Mouse (Mus musculus): Measurements from ENCODE around the gene Eprs. TPM values are rescaled to one million over a fixed set of nuclear protein-coding genes. Genes with fewer than 3 reads are reported as not detected.

Eprs gene
- total and polyA plus RNA-seq, 3 experiments, result 208 to 234 (median 223) TPM

GRCm38 (mm10) chr1:185329851-185330250 is 33.0 kb upstream of the Eprs start:
- H3K4me2 ChIP-seq (ENCODE audit: insufficient read depth, low read depth, poor library complexity, severe bottlenecking), result peak overlapping the region; percentile 47
- in situ Hi-C loops (cut with MboI; ENCODE audit: low pct_ligation_motif_present, low pct_unique_long_range_greater_than_20kb, low sequenced_read_pairs) (no loop called here), dilution Hi-C loops (cut with MboI; ENCODE audit: extremely low pct_ligation_motif_present, extremely low pct_unique_long_range_greater_than_20kb, low sequenced_read_pairs) (no loop called here)
- peak overlapping the region; percentile 85 to 89 (median 89) for H3K4me3 ChIP-seq (replicated peaks in 1 of 3; ENCODE audit: low read depth in 2 of 3, low read length in 2 of 3, poor library complexity in 1 of 3)
- H3K79me2 ChIP-seq (replicated peaks; ENCODE audit: control insufficient read depth, extremely low read depth, insufficient read depth, poor library complexity, severe bottlenecking), result peaks cover 18% of the 10 kb centered on the region
- 0 out of 2 replicates have a peak, but pooled peaks have one; percentile 23 for TF ChIP-seq BHLHE40 (IDR thresholded peaks at IDR 0.05; ENCODE audit: low read depth, low read length)
- TF ChIP-seq CHD1 (IDR thresholded peaks at IDR 0.05; ENCODE audit: low read depth, low read length), result peak; percentile 23; the same call in 1 of the 2 replicates
- TF ChIP-seq EP300 (IDR thresholded peaks at IDR 0.05; ENCODE audit: low read length), result no peak
- peak; percentile 33 for DNase-seq (ENCODE audit: extremely low read depth)
- H3K9ac ChIP-seq (ENCODE audit: insufficient read depth, low read depth), result peak overlapping the region; percentile 78
- no peaks in the 10 kb centered on the region for H3K27me3 ChIP-seq (replicated peaks)
- peak overlapping the region; percentile 34; the same call in 1 of the 2 replicates for H3K27ac ChIP-seq (ENCODE audit: insufficient read depth, low read depth)
- H3K9me3 ChIP-seq (replicated peaks; ENCODE audit: low read length), result no peaks in the 10 kb centered on the region
- H3K4me1 ChIP-seq (ENCODE audit: control insufficient read depth in 1 of 2, insufficient read depth in 2 of 2), result peaks cover 0 to 37% of the 10 kb centered on the region in 2 experiments; a peak in 3 of 4 replicates
- peaks cover 19 to 29% of the 10 kb centered on the region in 2 experiments for H3K36me3 ChIP-seq (replicated peaks in 1 of 2; ENCODE audit: control insufficient read depth in 1 of 2, insufficient read depth in 1 of 2, low read length in 1 of 2)

- peaks cover 7 to 18% of the 10 kb centered on the region in 2 experiments for H3K36me3 ChIP-seq (replicated peaks in 1 of 2; ENCODE audit: control insufficient read depth in 1 of 2, insufficient read depth in 1 of 2, low read length in 1 of 2)
- H3K9ac ChIP-seq (ENCODE audit: insufficient read depth, low read depth), result no peak overlapping the region
- TF ChIP-seq ZNF384 (IDR thresholded peaks at IDR 0.05; ENCODE audit: low read depth, low read length), result peak; percentile 13; the same call in 1 of the 2 replicates
- no peak for TF ChIP-seq NRF1 (IDR thresholded peaks at IDR 0.05; ENCODE audit: low read depth, low read length)
- H3K9me3 ChIP-seq (replicated peaks; ENCODE audit: low read length), result no peaks in the 10 kb centered on the region
- H3K4me2 ChIP-seq (ENCODE audit: insufficient read depth, low read depth, poor library complexity, severe bottlenecking), result no peak overlapping the region; the same call in 1 of the 2 replicates
- H3K27ac ChIP-seq (ENCODE audit: insufficient read depth, low read depth), result no peak overlapping the region
- in situ Hi-C loops (cut with MboI; ENCODE audit: low pct_ligation_motif_present, low pct_unique_long_range_greater_than_20kb, low sequenced_read_pairs) (no loop called here), dilution Hi-C loops (cut with MboI; ENCODE audit: extremely low pct_ligation_motif_present, extremely low pct_unique_long_range_greater_than_20kb, low sequenced_read_pairs) (no loop called here)
- H3K4me1 ChIP-seq (ENCODE audit: control insufficient read depth in 1 of 2, insufficient read depth in 2 of 2), result peaks cover 0 to 50% of the 10 kb centered on the region in 2 experiments; a peak in 2 of 4 replicates
- no peak for DNase-seq (ENCODE audit: extremely low read depth)
- peak overlapping the region in 2 of 3 experiments; percentile 49 to 70 for H3K4me3 ChIP-seq (replicated peaks in 1 of 3; ENCODE audit: low read depth in 2 of 3, low read length in 2 of 3, poor library complexity in 1 of 3)
- no peaks in the 10 kb centered on the region for H3K27me3 ChIP-seq (replicated peaks)
- peaks cover 28% of the 10 kb centered on the region for H3K79me2 ChIP-seq (replicated peaks; ENCODE audit: control insufficient read depth, extremely low read depth, insufficient read depth, poor library complexity, severe bottlenecking)
Measured at GRCm38 (mm10) chr1:185331364-185331763, 31.5 kb upstream of the Eprs start.

- H3K4me1 ChIP-seq (ENCODE audit: control insufficient read depth in 1 of 2, insufficient read depth in 2 of 2), result peaks cover 0 to 52% of the 10 kb centered on the region in 2 experiments; a peak in 2 of 4 replicates
- TF ChIP-seq NRF1 (IDR thresholded peaks at IDR 0.05; ENCODE audit: low read depth, low read length), result peak; percentile 98
- TF ChIP-seq RCOR1 (conservative IDR thresholded peaks at IDR 0.05; ENCODE audit: low read depth, low read length), result no peak
- TF ChIP-seq JUND (conservative IDR thresholded peaks at IDR 0.05; ENCODE audit: low read depth, low read length), result no peak
- TF ChIP-seq NELFE (IDR thresholded peaks at IDR 0.05; ENCODE audit: low read depth, low read length), result peak; percentile 87
- no peak for TF ChIP-seq ZNF384 (IDR thresholded peaks at IDR 0.05; ENCODE audit: low read depth, low read length)
- no peak for TF ChIP-seq GABPA (IDR thresholded peaks at IDR 0.05; ENCODE audit: insufficient replicate concordance, low read depth, low read length)
- TF ChIP-seq HCFC1 (IDR thresholded peaks at IDR 0.05; ENCODE audit: low read depth, low read length), result peak; percentile 66
- peak; percentile 48 for TF ChIP-seq ELF1 (IDR thresholded peaks at IDR 0.05; ENCODE audit: low read depth, low read length)
- TF ChIP-seq MAZ (IDR thresholded peaks at IDR 0.05; ENCODE audit: low read depth, low read length), result no peak
- peak; percentile 82 for TF ChIP-seq TCF12 (IDR thresholded peaks at IDR 0.05; ENCODE audit: low read depth, low read length)
- peak; percentile 76; the same call in 1 of the 2 replicates for TF ChIP-seq ZMIZ1 (IDR thresholded peaks at IDR 0.05; ENCODE audit: low read depth, low read length)
- TF ChIP-seq SIN3A (IDR thresholded peaks at IDR 0.05; ENCODE audit: low read length), result peak; percentile 50; the same call in 1 of the 2 replicates
- TF ChIP-seq SMC3 (IDR thresholded peaks at IDR 0.05; ENCODE audit: low read depth, low read length), result no peak
- 0 out of 2 replicates have a peak, but pooled peaks have one; percentile 34 for TF ChIP-seq KAT2A (IDR thresholded peaks at IDR 0.05; ENCODE audit: insufficient replicate concordance, low read length)
- TF ChIP-seq USF1 (IDR thresholded peaks at IDR 0.05; ENCODE audit: low read depth, low read length), result no peak
- TF ChIP-seq JUN (IDR thresholded peaks at IDR 0.05; ENCODE audit: insufficient read depth, low read depth, low read length), result no peak
- peak; percentile 71 for TF ChIP-seq MXI1 (IDR thresholded peaks at IDR 0.05; ENCODE audit: low read depth, low read length)
- peak; percentile 51; the same call in 1 of the 2 replicates for TF ChIP-seq IRF4 (IDR thresholded peaks at IDR 0.05; ENCODE audit: low read depth, low read length)
- TF ChIP-seq ETS1 (conservative IDR thresholded peaks at IDR 0.05; ENCODE audit: low read depth, low read length), result no peak
- no peak for TF ChIP-seq MYC (IDR thresholded peaks at IDR 0.05; ENCODE audit: low read depth, low read length)
- no peak for TF ChIP-seq E2F4 (IDR thresholded peaks at IDR 0.05; ENCODE audit: insufficient replicate concordance, low read depth, low read length)
Measured at GRCm38 (mm10) chr1:185331983-185332430, 30.8 kb upstream of the Eprs start, which contains the start of gene Bpnt1. Gene Bpnt1, plus strand, starts transcription at chr1:185332149.

More at GRCm38 (mm10) chr1:185331983-185332430, 30.8 kb upstream of the Eprs start, which contains the start of gene Bpnt1:
- Histone ChIP-seq H3K27me3 (replicated peaks) (no peaks in the 10 kb centered on the region), H3K9ac (ENCODE audit: insufficient read depth, low read depth) (peak within 1 kb of the TSS; percentile 81), H3K79me2 (replicated peaks; ENCODE audit: control insufficient read depth, extremely low read depth, insufficient read depth, poor library complexity, severe bottlenecking) (peaks cover 31% of the 10 kb centered on the region), H3K27ac (ENCODE audit: insufficient read depth, low read depth) (no peak within 1 kb of the TSS; the same call in 1 of the 2 replicates), H3K9me3 (replicated peaks; ENCODE audit: low read length) (no peaks in the 10 kb centered on the region), H3K36me3 (replicated peaks in 1 of 2; ENCODE audit: control insufficient read depth in 1 of 2, insufficient read depth in 1 of 2, low read length in 1 of 2) (peaks cover 2 to 14% of the 10 kb centered on the region in 2 experiments), H3K4me3 (replicated peaks in 1 of 3; ENCODE audit: low read depth in 2 of 3, low read length in 2 of 3, poor library complexity in 1 of 3) (peak within 1 kb of the TSS; percentile 70 to 96 (median 89)), H3K4me2 (ENCODE audit: insufficient read depth, low read depth, poor library complexity, severe bottlenecking) (peak within 1 kb of the TSS; percentile 97)
- dilution Hi-C loops (cut with MboI; ENCODE audit: extremely low pct_ligation_motif_present, extremely low pct_unique_long_range_greater_than_20kb, low sequenced_read_pairs), result no loop called here
- DNase-seq (ENCODE audit: extremely low read depth), result peak; percentile 91
- in situ Hi-C loops (cut with MboI; ENCODE audit: low pct_ligation_motif_present, low pct_unique_long_range_greater_than_20kb, low sequenced_read_pairs), result no loop called here
